Mouse (Mus musculus) hindbrain, embryonic 10.5 days (tissue): ENCODE measurements around the gene Gm49373. TPM values are rescaled to one million over a fixed set of nuclear protein-coding genes. Genes with fewer than 3 reads are reported as not detected.

Experiments
- DNase-seq: peaks from one replicate; pipeline ENCODE4 v3.0.0-alpha.2; 2017; ENCODE audit warnings: low spot score
- H3K27ac ChIP-seq: fragments of 300-500 bp; sonication (generic); 2 replicates; pipeline ENCODE4 v1.5.1; 2016; ENCODE audit warnings: mild to moderate bottlenecking, moderate library complexity
- H3K27me3 ChIP-seq: fragments of 300-500 bp; sonication (generic); 2 replicates; pipeline ENCODE4 v1.6.1; 2016; ENCODE audit warnings: mild to moderate bottlenecking; ENCODE audit not compliant: poor library complexity, insufficient read depth, severe bottlenecking
- H3K36me3 ChIP-seq: fragments of 300-500 bp; sonication (generic); 2 replicates; pipeline ENCODE4 v1.6.1; 2016; ENCODE audit warnings: mild to moderate bottlenecking, moderate library complexity
- H3K4me1 ChIP-seq: fragments of 300-500 bp; sonication (generic); replicated peaks from 2 replicates; pipeline ENCODE4 v1.6.1; 2016; ENCODE audit warnings: mild to moderate bottlenecking
- H3K4me3 ChIP-seq: fragments of 300-500 bp; sonication (generic); 2 replicates; pipeline ENCODE4 v1.5.1; 2016; ENCODE audit warnings: mild to moderate bottlenecking, moderate library complexity
- H3K9me3 ChIP-seq: fragments of 300-500 bp; sonication (generic); 2 replicates; pipeline ENCODE4 v1.6.1; 2016; ENCODE audit warnings: mild to moderate bottlenecking, moderate library complexity
- WGBS: fragments of 180-500 bp; shearing (Covaris S2); methylation state at CpG from one replicate; pipeline ENCODE4 v1.1.7; 2016; 5-methylcytosine and 5-hydroxymethylcytosine counted together
- microRNA counts: library from miRNA; unstranded; fragments of <30 nt; microRNA quantifications from one replicate; lab custom pipeline; 2017
- polyA plus RNA-seq: library from polyadenylated mRNA; unstranded; fragments of >200 nt; fragmentation: Nextera tagmentation; extraction: Ambion mirVana; gene quantifications from 2 replicates; pipeline ENCODE4 v1.2.1, GENCODE M21; 2016

Gm49373 gene
- polyA plus RNA-seq, 1 experiment from 2014 or later = 1.0 TPM

DNA sequence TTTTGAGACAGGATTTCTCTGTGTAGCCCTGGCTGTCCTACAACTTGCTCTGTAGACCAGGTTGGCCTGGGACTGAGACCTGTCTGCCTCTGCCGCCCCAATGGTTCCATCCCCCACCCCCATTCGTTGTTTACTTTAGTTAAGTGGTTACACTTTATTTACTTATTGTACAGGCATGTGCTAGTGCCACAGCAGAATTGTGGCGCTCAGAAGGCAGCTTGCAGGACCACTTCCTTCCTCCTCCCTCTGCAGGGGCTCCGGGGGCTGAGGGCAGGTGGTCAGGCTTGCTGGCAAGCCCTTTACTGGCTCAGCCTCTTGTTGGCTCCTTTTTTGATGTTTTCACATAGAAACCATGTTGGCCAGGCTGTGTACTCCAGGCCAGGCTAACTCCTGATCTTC lies 55.7 kb downstream of the Gm49373 start:
- no peak overlapping the region for H3K27ac ChIP-seq
- no peak overlapping the region for H3K4me3 ChIP-seq
- H3K36me3 ChIP-seq = no peaks in the 10 kb centered on the region
- no peak for DNase-seq
- peaks cover 71% of the 10 kb centered on the region for H3K27me3 ChIP-seq
- 42% methylated on average over 4 of the region's 4 CpGs for WGBS
- H3K9me3 ChIP-seq = no peaks in the 10 kb centered on the region
- peaks cover 15% of the 10 kb centered on the region for H3K4me1 ChIP-seq

DNA sequence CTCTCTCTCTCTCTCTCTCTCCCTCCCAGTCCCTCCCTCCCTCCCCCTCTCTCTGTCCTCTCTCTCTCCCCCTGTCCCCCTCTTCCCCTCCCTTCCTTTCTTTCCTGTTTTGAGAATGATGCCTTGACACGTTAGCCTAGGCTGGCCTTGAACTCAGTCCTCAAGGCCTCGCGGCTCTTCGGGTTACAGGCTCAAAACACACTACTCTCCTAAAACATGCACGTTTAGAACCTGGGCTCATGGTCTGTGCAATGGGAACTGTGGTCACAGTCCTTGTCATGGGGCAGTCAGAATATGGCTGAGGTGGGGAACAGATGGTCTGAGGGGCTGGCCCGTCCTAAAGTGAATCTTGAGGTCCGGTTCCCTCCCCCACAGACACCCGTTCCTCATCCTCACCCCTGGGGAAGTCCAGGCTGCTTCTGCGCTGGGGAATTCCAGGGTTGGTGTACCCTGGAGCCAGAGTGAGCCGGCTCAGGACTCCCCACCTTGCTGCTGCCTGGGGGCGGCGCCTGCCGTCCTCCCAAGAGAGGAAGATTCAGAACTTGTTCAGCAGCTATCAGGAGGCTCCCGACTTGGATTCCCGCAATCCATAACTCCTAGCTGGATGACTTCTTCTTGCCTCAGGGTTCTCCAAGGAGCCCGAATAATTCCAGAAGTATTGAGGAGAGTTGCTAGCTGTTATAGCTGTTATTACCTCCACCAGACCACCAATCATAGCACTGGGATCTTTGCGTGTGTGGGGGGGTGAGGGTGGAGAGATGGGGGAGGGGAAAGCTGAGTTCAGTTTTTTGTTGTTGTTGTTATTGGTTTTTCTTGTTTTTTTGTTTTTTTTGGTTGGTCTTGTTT lies 56.3 kb downstream of the Gm49373 start:
- 5% methylated on average over 17 of the region's 17 CpGs for WGBS
- Histone ChIP-seq H3K4me1 (peaks cover 15% of the 10 kb centered on the region), H3K27me3 (peaks cover 77% of the 10 kb centered on the region), H3K4me3 (peak overlapping the region; percentile 43), H3K9me3 (no peaks in the 10 kb centered on the region), H3K36me3 (no peaks in the 10 kb centered on the region), H3K27ac (no peak overlapping the region)
- peak; percentile 13 for DNase-seq

- 1% methylated on average over 30 of the region's 30 CpGs for WGBS
- peak within 1 kb of the TSS; percentile 43 for H3K4me3 ChIP-seq
- peak within 1 kb of the TSS; percentile 40; the same call in 1 of the 2 replicates for H3K27ac ChIP-seq
- no peaks in the 10 kb centered on the region for H3K9me3 ChIP-seq
- peak; percentile 25 for DNase-seq
- H3K27me3 ChIP-seq = peaks cover 77% of the 10 kb centered on the region
- H3K36me3 ChIP-seq = no peaks in the 10 kb centered on the region
- peaks cover 15% of the 10 kb centered on the region for H3K4me1 ChIP-seq
Observed at GRCm38 (mm10) chr9:21015571-21016130, 57.2 kb downstream of the Gm49373 start, which contains the start of gene Icam1. Icam1 (plus strand) TSS chr9:21015985.

DNA sequence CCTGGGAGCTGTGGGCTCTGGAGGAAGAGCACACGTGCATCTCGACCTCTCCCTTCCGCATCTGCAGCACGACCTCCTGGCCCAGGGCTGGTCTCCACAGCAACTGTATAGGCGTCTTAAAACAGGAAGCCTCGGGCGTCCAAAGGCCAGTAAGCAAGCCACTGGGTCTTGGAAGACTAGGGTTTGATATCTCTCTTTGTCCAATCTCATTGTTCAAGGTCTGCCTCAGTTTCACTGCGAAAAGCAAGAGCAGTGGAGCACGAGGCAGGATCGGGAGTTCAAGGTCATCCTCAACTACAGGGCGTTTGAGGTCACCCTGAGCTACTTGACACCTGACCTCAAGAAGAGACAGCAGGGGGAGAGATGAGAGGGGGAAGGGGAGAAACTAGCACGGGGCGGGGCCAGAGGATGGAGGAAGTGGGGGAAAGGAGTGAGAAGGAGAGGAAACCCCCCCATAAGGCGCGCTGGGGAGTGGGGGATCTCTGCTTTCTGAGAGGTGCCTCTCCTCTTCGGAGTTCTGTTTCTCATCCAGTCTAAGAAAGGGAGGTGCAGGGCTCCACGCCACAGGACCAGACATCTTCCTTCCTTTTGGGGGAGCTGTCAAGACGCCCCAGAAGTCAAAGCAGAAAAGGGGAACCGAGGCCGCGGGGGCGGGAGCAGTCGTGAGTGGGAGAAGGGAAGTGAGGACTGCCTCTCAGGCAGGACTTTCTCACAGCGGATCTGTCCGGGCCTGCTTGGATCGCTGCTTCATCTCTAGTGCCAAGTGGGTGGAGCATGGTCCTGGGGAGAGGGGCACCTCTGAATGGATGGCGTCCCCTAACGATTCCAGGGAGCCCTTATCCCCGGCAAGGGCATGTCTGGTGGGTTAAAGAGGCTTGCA lies 58.0 kb downstream of the Gm49373 start:
- Histone ChIP-seq H3K4me1 (peaks cover 15% of the 10 kb centered on the region), H3K27me3 (peaks cover 74% of the 10 kb centered on the region), H3K36me3 (no peaks in the 10 kb centered on the region), H3K27ac (peak overlapping the region; percentile 40; the same call in 1 of the 2 replicates), H3K4me3 (peak overlapping the region; percentile 43), H3K9me3 (no peaks in the 10 kb centered on the region)
- peak; percentile 28 for DNase-seq
- WGBS = 2% methylated on average over 29 of the region's 29 CpGs

MicroRNAs encoded within 50 kb of the gene (microRNA counts, 519-probe panel; counts per million panel counts)
- 2,908 counts per million, percentile 82 among the panel's probes with 10 or more counts for microRNA mmu-miR-1900 (lab: Ali Mortazavi, UCI)

Other genes starting within 250 kb of the Gm49373 start
- 0.85 and 1.4 TPM in 2 replicates for gene A230050P20Rik, start 204.5 kb downstream of the Gm49373 start, polyA plus RNA-seq
- 5.5 and 7.0 TPM in 2 replicates for gene Angptl6, start 193.4 kb downstream of the Gm49373 start, polyA plus RNA-seq
- 80.1 and 87.3 TPM in 2 replicates for gene Ppan, start 184.9 kb downstream of the Gm49373 start, polyA plus RNA-seq
- 406 and 412 TPM in 2 replicates for gene Eif3g, start 174.5 kb downstream of the Gm49373 start, polyA plus RNA-seq
- 104 and 150 TPM in 2 replicates for gene Dnmt1, start 113.2 kb downstream of the Gm49373 start, polyA plus RNA-seq
- 24.2 and 25.2 TPM in 2 replicates for gene S1pr2, start 96.3 kb downstream of the Gm49373 start, polyA plus RNA-seq
- 136 and 150 TPM in 2 replicates for gene Mrpl4, start 70.4 kb downstream of the Gm49373 start, polyA plus RNA-seq
- 5.1 and 5.8 TPM in 2 replicates for gene Icam1, start 57.1 kb downstream of the Gm49373 start, polyA plus RNA-seq
- 5.9 and 6.0 TPM in 2 replicates for gene Icam4, start 43.7 kb downstream of the Gm49373 start, polyA plus RNA-seq
- 0.07 TPM in 1 of 2 replicates, not detected in the other for gene Icam5, start 41.0 kb downstream of the Gm49373 start, polyA plus RNA-seq
- 1.0 TPM in 2 replicates for gene Zglp1, start 6.0 kb downstream of the Gm49373 start, polyA plus RNA-seq
- 64.4 and 66.3 TPM in 2 replicates for gene Fdx1l, start 518 bp upstream of the Gm49373 start, polyA plus RNA-seq
- gene Gm38431, start 18.9 kb upstream of the Gm49373 start, polyA plus RNA-seq = 2.9 and 3.7 TPM in 2 replicates
- gene Raver1, start 18.9 kb upstream of the Gm49373 start, polyA plus RNA-seq = 94.3 and 103 TPM in 2 replicates
- 15.3 and 15.5 TPM in 2 replicates for gene Tyk2, start 58.1 kb upstream of the Gm49373 start, polyA plus RNA-seq
- gene Cdc37, start 76.9 kb upstream of the Gm49373 start, polyA plus RNA-seq = 333 and 374 TPM in 2 replicates
- 3.7 and 6.5 TPM in 2 replicates for gene Pde4a, start 92.6 kb upstream of the Gm49373 start, polyA plus RNA-seq
- gene Keap1, start 166.3 kb upstream of the Gm49373 start, polyA plus RNA-seq = 46.5 and 50.0 TPM in 2 replicates
- 0.20 and 0.35 TPM in 2 replicates for gene S1pr5, start 175.3 kb upstream of the Gm49373 start, polyA plus RNA-seq
- gene Atg4d, start 192.2 kb upstream of the Gm49373 start, polyA plus RNA-seq = 52.3 and 59.4 TPM in 2 replicates
- gene Kri1, start 214.9 kb upstream of the Gm49373 start, polyA plus RNA-seq = 17.6 and 19.4 TPM in 2 replicates
- 58.4 and 73.5 TPM in 2 replicates for gene Cdkn2d, start 218.3 kb upstream of the Gm49373 start, polyA plus RNA-seq
- gene Ap1m2, start 239.2 kb upstream of the Gm49373 start, polyA plus RNA-seq = 4.8 and 14.6 TPM in 2 replicates
- 68.7 and 75.7 TPM in 2 replicates for gene Slc44a2, start 247.6 kb upstream of the Gm49373 start, polyA plus RNA-seq